Mouse (Mus musculus) heart, postnatal 0 days (tissue): ENCODE measurements at regions not wholly inside any gene's neighbourhood (a gene's known extent, or its start where the extent isn't known, plus 50 kb on each side); places are given as distances from the start of the nearest gene placed in this dataset.

Source experiments
- ATAC-seq: fragments of 200-750 bp; cut with Nextera tagmentation; 2 replicates; pipeline ENCODE4 v1.8.0; 2017; ENCODE audit warnings: low read depth, moderate number of reproducible peaks, moderate library complexity; ENCODE audit not compliant: insufficient read depth
- DNase-seq: peaks from one replicate; pipeline ENCODE4 v3.0.0-alpha.2; 2016; ENCODE audit warnings: low spot score
- H3K27ac ChIP-seq: fragments of 300-500 bp; sonication (generic); 2 replicates; pipeline ENCODE4 v1.5.1; 2014; ENCODE audit warnings: low read depth, mild to moderate bottlenecking
- H3K27me3 ChIP-seq: fragments of 300-500 bp; sonication (generic); 2 replicates; pipeline ENCODE4 v1.6.1; 2014; ENCODE audit warnings: low read length, mixed read lengths; ENCODE audit not compliant: control insufficient read depth, insufficient read depth
- H3K36me3 ChIP-seq: fragments of 300-500 bp; sonication (generic); replicated peaks from 2 replicates; pipeline ENCODE4 v1.6.1; 2014; ENCODE audit warnings: low read length, mixed read lengths; ENCODE audit not compliant: control insufficient read depth, insufficient read depth
- H3K4me1 ChIP-seq: fragments of 300-500 bp; sonication (generic); 2 replicates; pipeline ENCODE4 v1.6.1; 2014; ENCODE audit warnings: antibody characterized with exemption; ENCODE audit not compliant: control insufficient read depth, insufficient read depth
- H3K4me2 ChIP-seq: fragments of 300-500 bp; sonication (generic); 2 replicates; pipeline ENCODE4 v1.6.1; 2014; ENCODE audit warnings: low read depth, mild to moderate bottlenecking, low read length, moderate library complexity
- H3K4me3 ChIP-seq: fragments of 300-500 bp; sonication (generic); 2 replicates; pipeline ENCODE4 v1.5.1; 2014; ENCODE audit warnings: low read depth, low read length
- H3K9ac ChIP-seq: fragments of 300-500 bp; sonication (generic); replicated peaks from 2 replicates; pipeline ENCODE4 v1.6.1; 2014; ENCODE audit warnings: low read depth, low read length, mixed read lengths
- H3K9me3 ChIP-seq: fragments of 300-500 bp; sonication (generic); replicated peaks from 2 replicates; pipeline ENCODE4 v1.6.1; 2016; ENCODE audit warnings: low read length; ENCODE audit not compliant: control insufficient read depth
- CTCF ChIP-seq: IDR thresholded peaks from 2 replicates; pipeline ENCODE4 v1.5.1; 2016; ENCODE audit warnings: antibody characterized with exemption, control low read depth, low read depth
- EP300 ChIP-seq: IDR thresholded peaks from 2 replicates; pipeline ENCODE4 v1.6.1; 2016; ENCODE audit warnings: antibody characterized with exemption, low read depth
- WGBS: fragments of 180-500 bp; shearing (Covaris S2); extraction: QIAGEN DNeasy Blood & Tissue Kit; methylation state at CpG from one replicate; pipeline ENCODE4 v1.1.7; 2014; 5-methylcytosine and 5-hydroxymethylcytosine counted together

DNA sequence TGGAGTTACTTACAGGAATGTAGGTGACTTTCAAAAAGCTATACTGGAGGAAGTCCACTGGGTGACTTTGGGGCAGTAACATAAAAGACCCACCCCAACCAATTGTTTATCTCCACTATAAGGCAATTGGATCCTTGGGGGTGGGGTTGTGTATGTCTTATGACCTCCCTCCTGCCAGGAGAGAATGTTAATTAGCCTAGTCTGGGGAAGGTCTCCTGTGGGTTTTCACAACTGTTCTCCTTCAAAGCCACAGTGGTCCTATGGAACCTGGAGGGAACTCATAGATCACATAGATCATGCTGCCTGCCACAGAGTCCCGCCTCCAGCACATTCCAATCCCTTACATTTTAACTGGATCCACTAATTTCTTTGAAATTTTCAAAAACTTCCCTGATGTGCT lies 782.6 kb downstream of the Nr2f2 start:
- no peak overlapping the region for H3K27ac ChIP-seq
- H3K27me3 ChIP-seq = no peaks in the 10 kb centered on the region
- H3K4me2 ChIP-seq = no peak overlapping the region
- H3K9me3 ChIP-seq = no peaks in the 10 kb centered on the region
- 52% methylated on average over 1 of the region's 1 CpGs for WGBS
- H3K4me1 ChIP-seq = no peaks in the 10 kb centered on the region
- no peaks in the 10 kb centered on the region for H3K36me3 ChIP-seq
- no peak overlapping the region for H3K4me3 ChIP-seq
- ATAC-seq (no peak), DNase-seq (no peak)
- TF ChIP-seq CTCF = no peak
- TF ChIP-seq EP300 = no peak
- H3K9ac ChIP-seq = no peak overlapping the region

DNA sequence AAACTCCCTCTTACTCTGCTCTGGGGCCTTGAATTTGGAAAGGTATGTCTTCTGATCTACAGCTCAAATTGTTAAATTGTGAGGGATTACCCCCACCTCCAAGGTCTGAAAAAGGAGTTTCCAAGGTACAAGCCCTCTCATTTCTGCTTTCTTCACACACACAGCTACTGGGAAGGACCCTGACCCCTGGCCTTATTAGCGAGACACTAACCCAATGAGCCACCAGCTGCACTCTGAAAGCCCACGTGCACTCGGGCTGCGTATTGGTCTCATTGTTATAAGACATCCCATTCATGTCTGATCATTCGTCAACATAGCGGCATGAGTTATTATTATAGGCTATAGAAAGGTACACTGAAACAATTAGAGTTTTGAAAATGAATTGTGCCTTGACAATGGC lies 784.9 kb downstream of the Nr2f2 start:
- H3K4me3 ChIP-seq = no peak overlapping the region
- no peak overlapping the region for H3K27ac ChIP-seq
- H3K4me1 ChIP-seq = no peaks in the 10 kb centered on the region
- no peaks in the 10 kb centered on the region for H3K9me3 ChIP-seq
- ATAC-seq (no peak), DNase-seq (no peak)
- WGBS = 88% methylated on average over 6 of the region's 6 CpGs
- H3K36me3 ChIP-seq = no peaks in the 10 kb centered on the region
- no peaks in the 10 kb centered on the region for H3K27me3 ChIP-seq
- TF ChIP-seq CTCF (no peak), EP300 (no peak)
- no peak overlapping the region for H3K4me2 ChIP-seq
- no peak overlapping the region for H3K9ac ChIP-seq

DNA sequence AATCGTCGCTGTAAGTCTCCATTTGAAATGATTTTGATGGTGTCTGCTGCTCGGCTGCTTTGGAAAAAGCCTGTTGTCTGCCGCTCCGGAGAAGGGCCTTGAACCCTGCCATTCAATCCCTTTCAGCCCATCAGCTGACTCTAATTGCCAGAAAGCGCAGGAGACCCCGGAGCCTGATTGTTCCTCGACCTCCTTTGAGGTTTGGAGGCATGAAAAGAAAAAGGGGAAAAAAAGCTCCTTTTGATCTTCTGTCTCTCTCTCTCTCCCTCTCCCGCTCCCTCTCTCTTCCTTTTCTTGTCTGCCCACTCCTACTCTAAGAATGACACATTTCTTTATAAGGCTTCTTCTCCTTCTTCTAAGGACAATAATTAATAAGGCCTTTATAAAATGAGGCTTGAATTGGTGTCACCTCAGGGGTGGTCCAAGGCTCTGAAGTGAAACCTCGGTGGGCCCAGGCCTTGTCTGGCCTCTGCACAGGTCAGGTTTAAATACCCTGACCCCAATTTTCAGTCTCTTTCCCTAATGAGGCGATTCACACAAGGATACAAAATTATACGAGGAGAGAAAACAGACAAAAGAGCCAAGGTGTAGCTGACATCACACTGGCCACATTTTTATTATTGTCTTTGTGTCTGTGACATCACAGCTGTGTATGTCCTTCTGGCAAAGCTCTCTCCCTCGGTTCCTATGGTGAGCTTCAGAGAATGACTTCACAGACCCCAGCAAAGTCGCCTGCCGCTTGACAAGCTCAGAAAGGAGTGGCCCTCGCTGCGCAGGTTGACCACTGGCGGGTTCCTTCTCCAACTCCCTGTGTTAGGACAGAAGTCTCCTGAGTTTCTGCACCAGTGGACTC lies 787.4 kb downstream of the Nr2f2 start:
- H3K36me3 ChIP-seq = no peaks in the 10 kb centered on the region
- H3K27ac ChIP-seq = no peak overlapping the region
- DNase-seq (no peak), ATAC-seq (no peak)
- no peaks in the 10 kb centered on the region for H3K27me3 ChIP-seq
- no peak overlapping the region for H3K4me3 ChIP-seq
- 64% methylated on average over 18 of the region's 18 CpGs for whole genome bisulfite sequencing
- H3K4me1 ChIP-seq = no peaks in the 10 kb centered on the region
- H3K9me3 ChIP-seq = no peaks in the 10 kb centered on the region
- no peak overlapping the region for H3K9ac ChIP-seq
- TF ChIP-seq CTCF (no peak), EP300 (no peak)
- H3K4me2 ChIP-seq = no peak overlapping the region

DNA sequence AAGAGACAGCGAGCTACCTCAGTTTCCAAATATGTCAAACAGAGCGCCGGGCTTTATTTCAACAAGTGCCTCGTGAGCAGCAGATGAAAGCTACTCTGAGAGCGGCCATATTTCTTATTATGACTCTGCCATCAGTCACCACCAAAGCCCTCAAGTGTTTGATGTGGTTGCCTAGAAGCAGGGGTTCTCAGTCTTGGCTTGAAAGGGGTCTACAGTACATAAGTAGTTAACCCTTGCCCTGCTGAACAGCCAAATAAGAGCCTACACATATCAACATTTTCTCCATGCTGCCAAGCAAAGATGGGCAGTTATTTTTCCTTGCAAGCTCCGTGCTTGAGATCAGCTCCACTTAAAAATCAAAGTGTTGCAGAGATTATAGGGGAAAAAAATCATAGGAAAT lies 788.8 kb downstream of the Nr2f2 start:
- H3K4me2 ChIP-seq = no peak overlapping the region
- TF ChIP-seq EP300 (no peak), CTCF (no peak)
- no peaks in the 10 kb centered on the region for H3K27me3 ChIP-seq
- 70% methylated on average over 6 of the region's 6 CpGs for WGBS
- no peaks in the 10 kb centered on the region for H3K36me3 ChIP-seq
- no peaks in the 10 kb centered on the region for H3K9me3 ChIP-seq
- H3K9ac ChIP-seq = no peak overlapping the region
- no peak overlapping the region for H3K4me3 ChIP-seq
- no peak overlapping the region for H3K27ac ChIP-seq
- ATAC-seq (no peak), DNase-seq (no peak)
- no peaks in the 10 kb centered on the region for H3K4me1 ChIP-seq

DNA sequence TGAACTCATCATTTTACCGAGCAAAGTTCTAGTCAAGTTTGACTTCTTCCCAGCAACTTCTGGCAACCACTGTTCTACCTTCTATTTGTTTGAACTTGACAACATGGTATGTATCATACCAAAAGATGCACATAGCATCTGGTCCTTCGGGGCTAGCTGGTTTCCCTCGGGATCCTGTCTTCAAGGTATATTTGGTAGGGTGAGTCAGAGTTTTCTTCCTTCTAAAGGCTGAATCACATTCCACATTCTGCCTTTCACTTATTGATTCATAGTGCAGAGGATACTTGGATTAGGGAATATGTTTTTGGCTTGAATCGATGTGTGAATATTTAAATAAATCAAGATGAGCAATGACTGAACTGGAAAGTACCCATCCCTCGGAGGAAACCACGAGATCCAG lies 789.9 kb downstream of the Nr2f2 start:
- Histone ChIP-seq H3K27ac (no peak overlapping the region), H3K36me3 (no peaks in the 10 kb centered on the region), H3K27me3 (no peaks in the 10 kb centered on the region), H3K9me3 (no peaks in the 10 kb centered on the region), H3K4me3 (no peak overlapping the region), H3K9ac (no peak overlapping the region), H3K4me1 (no peaks in the 10 kb centered on the region), H3K4me2 (no peak overlapping the region)
- no peak for ATAC-seq
- DNase-seq = no peak
- no peak for TF ChIP-seq CTCF
- no peak for TF ChIP-seq EP300
- WGBS = 79% methylated on average over 6 of the region's 6 CpGs

DNA sequence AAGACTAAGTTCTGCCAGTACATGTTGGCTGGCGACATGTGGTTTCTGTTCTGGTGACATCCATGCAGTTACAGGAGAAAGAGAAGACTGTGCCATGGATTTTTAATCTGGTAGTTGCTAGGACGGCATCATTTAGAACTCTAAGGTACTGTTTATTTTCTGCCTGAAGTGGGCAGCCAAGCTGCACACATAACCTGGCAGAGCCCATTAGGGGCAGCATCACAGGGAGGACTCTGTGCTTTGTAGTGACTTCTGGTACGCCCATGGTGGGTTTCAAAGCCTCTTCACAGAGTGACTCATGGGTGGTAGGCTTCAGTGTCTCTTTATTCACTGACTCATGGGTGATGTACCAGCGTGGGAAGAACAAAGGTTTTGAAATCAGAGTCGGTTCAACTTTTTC lies 792.8 kb downstream of the Nr2f2 start:
- no peak overlapping the region for H3K4me2 ChIP-seq
- ATAC-seq (no peak), DNase-seq (no peak)
- H3K36me3 ChIP-seq = no peaks in the 10 kb centered on the region
- H3K9me3 ChIP-seq = no peaks in the 10 kb centered on the region
- TF ChIP-seq CTCF (no peak), EP300 (no peak)
- no peaks in the 10 kb centered on the region for H3K4me1 ChIP-seq
- H3K27me3 ChIP-seq = no peaks in the 10 kb centered on the region
- H3K27ac ChIP-seq = no peak overlapping the region
- H3K4me3 ChIP-seq = no peak overlapping the region
- H3K9ac ChIP-seq = no peak overlapping the region
- WGBS = 64% methylated on average over 5 of the region's 5 CpGs
